Mouse (Mus musculus): ENCODE data around the gene Papola. TPM values are rescaled to one million over a fixed set of nuclear protein-coding genes. Genes with fewer than 3 reads are reported as not detected.

The Papola gene
- polyA plus RNA-seq, 1 experiment from 2014 or later, result 164 TPM

GRCm38 (mm10) chr12:105869242-105869641 is 84.7 kb downstream of the Papola start:
- H3K36me3 ChIP-seq (ENCODE audit: control insufficient read depth, insufficient read depth, low read length), result no peaks in the 10 kb centered on the region
- peak overlapping the region; percentile 38; the same call in 1 of the 2 replicates for H3K4me2 ChIP-seq (ENCODE audit: low read depth, low read length)
- no peaks in the 10 kb centered on the region for H3K27me3 ChIP-seq (replicated peaks; ENCODE audit: control insufficient read depth, insufficient read depth, low read length)
- H3K4me3 ChIP-seq (ENCODE audit: low read length), result no peak overlapping the region
- H3K9me3 ChIP-seq (ENCODE audit: control insufficient read depth, low read length), result no peaks in the 10 kb centered on the region
- 0 out of 2 replicates have a peak, but pooled peaks cover 4% of the 10 kb centered on the region for H3K4me1 ChIP-seq (ENCODE audit: control insufficient read depth, insufficient read depth, low read length)
- 27% methylated on average over 6 of the region's 6 CpGs for WGBS
- no peak overlapping the region for H3K9ac ChIP-seq (ENCODE audit: low read depth, low read length)
- ATAC-seq, result peak; percentile 28; the same call in 1 of the 2 replicates
- no peak overlapping the region for H3K27ac ChIP-seq (ENCODE audit: low read length)

- H3K4me2 ChIP-seq (ENCODE audit: low read depth, low read length), result peak overlapping the region; percentile 38
These were observed 85.2 kb downstream of the Papola start for GRCm38 (mm10) chr12:105869696-105870095.

GRCm38 (mm10) chr12:105873283-105873682 is 88.8 kb downstream of the Papola start:
- 53% methylated on average over 2 of the region's 2 CpGs for WGBS
- no peak overlapping the region for H3K4me2 ChIP-seq (ENCODE audit: low read depth, low read length)
- no peak for ATAC-seq
- no peaks in the 10 kb centered on the region for H3K9me3 ChIP-seq (ENCODE audit: control insufficient read depth, low read length)
- H3K27me3 ChIP-seq (replicated peaks; ENCODE audit: control insufficient read depth, insufficient read depth, low read length), result no peaks in the 10 kb centered on the region
- no peak overlapping the region for H3K27ac ChIP-seq (ENCODE audit: low read length)
- H3K9ac ChIP-seq (ENCODE audit: low read depth, low read length), result no peak overlapping the region
- H3K4me3 ChIP-seq (ENCODE audit: low read length), result no peak overlapping the region
- no peaks in the 10 kb centered on the region for H3K36me3 ChIP-seq (ENCODE audit: control insufficient read depth, insufficient read depth, low read length)
- 0 out of 2 replicates have a peak, but pooled peaks cover 4% of the 10 kb centered on the region for H3K4me1 ChIP-seq (ENCODE audit: control insufficient read depth, insufficient read depth, low read length)

More at GRCm38 (mm10) chr12:105869696-105870095, 85.2 kb downstream of the Papola start:
- H3K36me3 ChIP-seq (ENCODE audit: control insufficient read depth, insufficient read depth, low read length), result no peaks in the 10 kb centered on the region
- H3K27ac ChIP-seq (ENCODE audit: low read length), result no peak overlapping the region
- 29% methylated on average over 14 of the region's 14 CpGs for WGBS
- H3K9ac ChIP-seq (ENCODE audit: low read depth, low read length), result no peak overlapping the region
- no peak for ATAC-seq
- no peak overlapping the region for H3K4me3 ChIP-seq (ENCODE audit: low read length)
- H3K27me3 ChIP-seq (replicated peaks; ENCODE audit: control insufficient read depth, insufficient read depth, low read length), result no peaks in the 10 kb centered on the region
- H3K9me3 ChIP-seq (ENCODE audit: control insufficient read depth, low read length), result no peaks in the 10 kb centered on the region
- 0 out of 2 replicates have a peak, but pooled peaks cover 4% of the 10 kb centered on the region for H3K4me1 ChIP-seq (ENCODE audit: control insufficient read depth, insufficient read depth, low read length)

GRCm38 (mm10) chr12:105875112-105875511 is 90.6 kb downstream of the Papola start:
- no peak for ATAC-seq
- Histone ChIP-seq H3K27me3 (replicated peaks; ENCODE audit: control insufficient read depth, insufficient read depth, low read length) (no peaks in the 10 kb centered on the region), H3K4me2 (ENCODE audit: low read depth, low read length) (no peak overlapping the region), H3K4me1 (ENCODE audit: control insufficient read depth, insufficient read depth, low read length) (no peaks in the 10 kb centered on the region), H3K4me3 (ENCODE audit: low read length) (no peak overlapping the region), H3K36me3 (ENCODE audit: control insufficient read depth, insufficient read depth, low read length) (no peaks in the 10 kb centered on the region), H3K27ac (ENCODE audit: low read length) (no peak overlapping the region), H3K9me3 (ENCODE audit: control insufficient read depth, low read length) (no peaks in the 10 kb centered on the region; the same call in 1 of the 2 replicates), H3K9ac (ENCODE audit: low read depth, low read length) (no peak overlapping the region)
- 20% methylated on average over 17 of the region's 17 CpGs for WGBS

GRCm38 (mm10) chr12:105876521-105876920 is 92.0 kb downstream of the Papola start:
- H3K4me2 ChIP-seq (ENCODE audit: low read depth, low read length), result no peak overlapping the region
- no peaks in the 10 kb centered on the region; the same call in 1 of the 2 replicates for H3K9me3 ChIP-seq (ENCODE audit: control insufficient read depth, low read length)
- H3K36me3 ChIP-seq (ENCODE audit: control insufficient read depth, insufficient read depth, low read length), result no peaks in the 10 kb centered on the region
- H3K4me3 ChIP-seq (ENCODE audit: low read length), result no peak overlapping the region
- WGBS, result 68% methylated on average over 11 of the region's 11 CpGs
- no peaks in the 10 kb centered on the region for H3K27me3 ChIP-seq (replicated peaks; ENCODE audit: control insufficient read depth, insufficient read depth, low read length)
- no peak overlapping the region for H3K9ac ChIP-seq (ENCODE audit: low read depth, low read length)
- no peak overlapping the region for H3K27ac ChIP-seq (ENCODE audit: low read length)
- no peak for ATAC-seq
- H3K4me1 ChIP-seq (ENCODE audit: control insufficient read depth, insufficient read depth, low read length), result no peaks in the 10 kb centered on the region

- Histone ChIP-seq H3K27ac (ENCODE audit: low read length) (no peak overlapping the region), H3K27me3 (replicated peaks; ENCODE audit: control insufficient read depth, insufficient read depth, low read length) (no peaks in the 10 kb centered on the region), H3K4me2 (ENCODE audit: low read depth, low read length) (no peak overlapping the region), H3K36me3 (ENCODE audit: control insufficient read depth, insufficient read depth, low read length) (no peaks in the 10 kb centered on the region), H3K4me1 (ENCODE audit: control insufficient read depth, insufficient read depth, low read length) (no peaks in the 10 kb centered on the region), H3K4me3 (ENCODE audit: low read length) (no peak overlapping the region), H3K9me3 (ENCODE audit: control insufficient read depth, low read length) (no peaks in the 10 kb centered on the region; the same call in 1 of the 2 replicates), H3K9ac (ENCODE audit: low read depth, low read length) (no peak overlapping the region)
- ATAC-seq, result no peak
- 81% methylated on average over 13 of the region's 13 CpGs for WGBS
These were observed 92.4 kb downstream of the Papola start for GRCm38 (mm10) chr12:105876931-105877330.

- WGBS, result 96% methylated on average over 5 of the region's 5 CpGs
- no peak for ATAC-seq
These were observed 94.3 kb downstream of the Papola start for GRCm38 (mm10) chr12:105878746-105879145.

GRCm38 (mm10) chr12:105883799-105884514 is 99.5 kb downstream of the Papola start:
- Histone ChIP-seq H3K4me3 (ENCODE audit: low read length) (no peak overlapping the region), H3K9ac (ENCODE audit: low read depth, low read length) (no peak overlapping the region), H3K4me2 (ENCODE audit: low read depth, low read length) (no peak overlapping the region), H3K27me3 (replicated peaks; ENCODE audit: control insufficient read depth, insufficient read depth, low read length) (0 out of 2 replicates have a peak, but pooled peaks cover 2% of the 10 kb centered on the region), H3K9me3 (ENCODE audit: control insufficient read depth, low read length) (no peaks in the 10 kb centered on the region; the same call in 1 of the 2 replicates), H3K36me3 (ENCODE audit: control insufficient read depth, insufficient read depth, low read length) (no peaks in the 10 kb centered on the region), H3K27ac (ENCODE audit: low read length) (no peak overlapping the region), H3K4me1 (ENCODE audit: control insufficient read depth, insufficient read depth, low read length) (no peaks in the 10 kb centered on the region)
- WGBS, result 70% methylated on average over 12 of the region's 12 CpGs
- no peak for ATAC-seq

More at GRCm38 (mm10) chr12:105878746-105879145, 94.3 kb downstream of the Papola start:
- H3K4me3 ChIP-seq (ENCODE audit: low read length), result no peak overlapping the region
- H3K4me2 ChIP-seq (ENCODE audit: low read depth, low read length), result no peak overlapping the region
- H3K4me1 ChIP-seq (ENCODE audit: control insufficient read depth, insufficient read depth, low read length), result no peaks in the 10 kb centered on the region
- no peak overlapping the region for H3K9ac ChIP-seq (ENCODE audit: low read depth, low read length)
- H3K36me3 ChIP-seq (ENCODE audit: control insufficient read depth, insufficient read depth, low read length), result no peaks in the 10 kb centered on the region
- H3K9me3 ChIP-seq (ENCODE audit: control insufficient read depth, low read length), result no peaks in the 10 kb centered on the region; the same call in 1 of the 2 replicates
- H3K27me3 ChIP-seq (replicated peaks; ENCODE audit: control insufficient read depth, insufficient read depth, low read length), result no peaks in the 10 kb centered on the region
- H3K27ac ChIP-seq (ENCODE audit: low read length), result no peak overlapping the region

GRCm38 (mm10) chr12:105884515-105885323 is 100.2 kb downstream of the Papola start:
- 34% methylated on average over 22 of the region's 22 CpGs for WGBS

More at GRCm38 (mm10) chr12:105884515-105885323, 100.2 kb downstream of the Papola start:
- H3K9me3 ChIP-seq (ENCODE audit: control insufficient read depth, low read length), result no peaks in the 10 kb centered on the region
- no peak overlapping the region for H3K4me3 ChIP-seq (ENCODE audit: low read length)
- no peak for ATAC-seq
- H3K4me2 ChIP-seq (ENCODE audit: low read depth, low read length), result no peak overlapping the region
- no peak overlapping the region for H3K9ac ChIP-seq (ENCODE audit: low read depth, low read length)
- H3K4me1 ChIP-seq (ENCODE audit: control insufficient read depth, insufficient read depth, low read length), result no peaks in the 10 kb centered on the region
- no peak overlapping the region for H3K27ac ChIP-seq (ENCODE audit: low read length)
- no peaks in the 10 kb centered on the region for H3K36me3 ChIP-seq (ENCODE audit: control insufficient read depth, insufficient read depth, low read length)
- 0 out of 2 replicates have a peak, but pooled peaks cover 2% of the 10 kb centered on the region for H3K27me3 ChIP-seq (replicated peaks; ENCODE audit: control insufficient read depth, insufficient read depth, low read length)
